Mouse (Mus musculus) ES-E14 (cell line): ENCODE results near the gene Pigv. TPM values are rescaled to one million over a fixed set of nuclear protein-coding genes. Genes with fewer than 3 reads are reported as not detected.

Source experiments
- DNase-seq: peaks from one replicate; pipeline ENCODE4 v3.0.0-alpha.2; 2013; ENCODE audit warnings: low read depth, low spot score
- H3K27ac ChIP-seq: 2 replicates; pipeline ENCODE4 v1.5.1; 2012; ENCODE audit warnings: low read depth, mild to moderate bottlenecking, low read length, moderate library complexity, mixed read lengths; ENCODE audit not compliant: poor library complexity, insufficient read depth, severe bottlenecking
- H3K36me3 ChIP-seq: 2 replicates; pipeline ENCODE4 v1.6.1; 2012; ENCODE audit warnings: mild to moderate bottlenecking, low read length, moderate library complexity, mixed read lengths; ENCODE audit not compliant: control insufficient read depth, poor library complexity, insufficient read depth, severe bottlenecking
- H3K4me1 ChIP-seq, 2 experiments: fragments of 150-350 bp in 1 of 2; sonication (generic) in 1 of 2; 2 replicates each; pipeline ENCODE4 v1.6.1; 2012; ENCODE audit warnings: low read length in 2 of 2, mild to moderate bottlenecking in 1 of 2, mixed read lengths in 1 of 2; ENCODE audit not compliant: control insufficient read depth in 2 of 2, insufficient read depth in 2 of 2, poor library complexity in 1 of 2
- H3K4me3 ChIP-seq, 2 experiments: fragments of 150-350 bp in 1 of 2; sonication (generic) in 1 of 2; 2 replicates each; pipeline ENCODE4 v1.5.1; 2012; ENCODE audit warnings: low read length in 2 of 2, low read depth in 1 of 2, mild to moderate bottlenecking in 1 of 2, mixed read lengths in 1 of 2; ENCODE audit not compliant: insufficient read depth in 1 of 2, poor library complexity in 1 of 2, severe bottlenecking in 1 of 2
- H3K9ac ChIP-seq: 2 replicates; pipeline ENCODE4 v1.6.1; 2012; ENCODE audit warnings: low read depth, mild to moderate bottlenecking, low read length, mixed read lengths; ENCODE audit not compliant: poor library complexity, insufficient read depth, severe bottlenecking
- H3K9me3 ChIP-seq: fragments of 150-350 bp; sonication (generic); 2 replicates; pipeline ENCODE4 v1.6.1; 2012; ENCODE audit warnings: low read depth, mild to moderate bottlenecking, low read length; ENCODE audit not compliant: control insufficient read depth, insufficient read depth
- CHD2 ChIP-seq: IDR thresholded peaks from 2 replicates; pipeline ENCODE4 v1.6.1; 2014; ENCODE audit warnings: mild to moderate bottlenecking, low read depth, low read length, inconsistent platforms
- HCFC1 ChIP-seq: IDR thresholded peaks from 2 replicates; pipeline ENCODE4 v1.6.1; 2012; ENCODE audit warnings: low read length, inconsistent platforms, borderline replicate concordance; ENCODE audit not compliant: insufficient read depth
- MAFK ChIP-seq: IDR thresholded peaks from 2 replicates; pipeline ENCODE4 v1.6.1; 2014; ENCODE audit warnings: mild to moderate bottlenecking, low read depth, low read length, inconsistent platforms; ENCODE audit not compliant: insufficient read depth
- ZC3H11A ChIP-seq: IDR thresholded peaks from 2 replicates; pipeline ENCODE4 v1.6.1; 2012; ENCODE audit warnings: low read depth, mild to moderate bottlenecking, inconsistent platforms, low read length, borderline replicate concordance
- ZNF384 ChIP-seq: IDR thresholded peaks from 2 replicates; pipeline ENCODE4 v1.6.1; 2012; ENCODE audit warnings: low read depth, low read length, inconsistent platforms
- in situ Hi-C, 2 experiments: fragments of 600-800 bp; cut with MboI; formaldehyde crosslinking; loops; one replicate each; pipeline ENCODE4 v1.15.1; 2025; ENCODE audit warnings: low sequenced_read_pairs in 2 of 2, inconsistent platforms in 1 of 2; ENCODE audit not compliant: unreplicated experiment in 2 of 2
- total RNA-seq: library from RNA; depleted of rRNA; stranded (reverse); fragments of 300-350 nt; gene quantifications from 2 replicates; pipeline ENCODE4 v1.2.3, GENCODE M21; 2012

Pigv gene
- total RNA-seq, 1 experiment, result 11.6 TPM

DNA sequence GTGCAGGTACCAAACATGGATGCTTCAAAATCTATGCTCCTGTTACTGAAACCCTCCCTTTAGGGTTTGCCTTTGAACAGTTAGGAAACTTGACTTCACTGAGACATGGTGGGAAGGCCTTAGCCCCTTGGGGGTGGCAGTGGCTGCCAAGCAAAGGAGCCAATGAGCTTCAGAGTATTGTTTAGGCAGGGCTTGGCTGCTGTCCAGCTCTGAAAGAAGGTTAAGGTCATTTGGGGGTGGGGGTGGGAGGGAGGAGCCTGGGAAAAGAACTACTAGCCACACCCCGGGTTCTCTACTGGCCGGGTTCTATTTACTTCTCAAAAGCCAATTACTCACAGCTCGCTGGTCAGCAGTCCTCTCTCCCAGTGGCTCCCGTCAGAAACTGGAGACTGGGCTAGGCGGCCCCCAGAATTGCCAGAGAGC is 3.2 kb upstream of the Pigv start:
- no peak overlapping the region for H3K4me3 ChIP-seq
- H3K9ac ChIP-seq, result no peak overlapping the region
- DNase-seq, result peak; percentile 85
- H3K36me3 ChIP-seq, result peaks cover 12% of the 10 kb centered on the region
- H3K4me1 ChIP-seq, result peaks cover 9 to 18% of the 10 kb centered on the region in 2 experiments; a peak in 3 of 4 replicates
- no peak for TF ChIP-seq ZC3H11A
- TF ChIP-seq CHD2, result no peak
- TF ChIP-seq MAFK, result no peak
- TF ChIP-seq ZNF384, result no peak
- no peak for TF ChIP-seq HCFC1
- in situ Hi-C loops, result loop anchor here in 1 of 2 experiments (10.0 kb wide), 1 partner anchor 149 kb away; no protein-coding TSS in a partner anchor
- peak overlapping the region; percentile 41; the same call in 1 of the 2 replicates for H3K27ac ChIP-seq
- no peaks in the 10 kb centered on the region for H3K9me3 ChIP-seq

GRCm38 (mm10) chr4:133674331-133674695 is 1.9 kb upstream of the Pigv start:
- Histone ChIP-seq H3K36me3 (peaks cover 6% of the 10 kb centered on the region; the same call in 1 of the 2 replicates), H3K9ac (peak overlapping the region; percentile 23; the same call in 1 of the 2 replicates), H3K4me3 (no peak overlapping the region), H3K27ac (no peak overlapping the region), H3K9me3 (no peaks in the 10 kb centered on the region), H3K4me1 (peaks cover 9 to 15% of the 10 kb centered on the region in 2 experiments; a peak in 3 of 4 replicates)
- no peak for DNase-seq
- TF ChIP-seq CHD2, result no peak
- no peak for TF ChIP-seq ZNF384
- TF ChIP-seq MAFK, result no peak
- no peak for TF ChIP-seq ZC3H11A
- no peak for TF ChIP-seq HCFC1
- in situ Hi-C loops, result loop anchor here in 1 of 2 experiments (10.0 kb wide), 1 partner anchor 150 kb away; no protein-coding TSS in a partner anchor

DNA sequence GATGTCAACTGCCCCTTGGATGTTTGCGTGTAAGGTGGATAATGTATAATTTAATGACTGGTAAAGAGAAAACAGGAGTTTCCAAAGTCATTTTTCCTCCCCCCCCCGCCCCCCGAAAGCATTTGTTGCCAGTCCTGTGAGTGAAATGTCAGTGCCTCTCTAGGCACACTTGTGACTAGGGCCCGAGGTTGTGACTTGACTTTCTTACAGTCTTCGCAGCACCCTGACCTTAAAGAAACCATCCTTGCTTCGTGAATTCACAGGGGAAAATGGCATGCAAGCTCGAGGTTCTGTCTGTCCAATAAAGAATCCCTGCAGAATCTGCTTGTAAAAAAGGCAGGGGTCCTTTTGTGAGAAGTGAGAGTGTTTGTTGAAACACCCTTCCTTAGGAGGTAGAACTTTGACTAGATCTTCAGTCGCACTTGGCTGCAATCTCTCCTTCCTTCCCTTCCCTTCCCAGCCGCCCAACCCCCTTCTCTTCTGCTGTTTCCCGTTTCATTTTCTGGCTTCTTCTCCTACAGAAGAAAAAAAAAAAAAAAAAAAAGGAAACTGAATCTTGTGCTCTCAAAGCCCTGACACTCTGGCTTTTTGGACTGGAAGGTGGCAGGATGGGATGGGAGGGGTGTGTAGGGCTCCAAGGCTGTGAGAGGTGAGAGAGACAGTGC is 1.4 kb upstream of the Pigv start:
- Histone ChIP-seq H3K4me3 (peak overlapping the region; percentile 93; a peak in 2 of 4 replicates), H3K9me3 (no peaks in the 10 kb centered on the region), H3K36me3 (peaks cover 5% of the 10 kb centered on the region; the same call in 1 of the 2 replicates), H3K4me1 (peaks cover 9 to 15% of the 10 kb centered on the region in 2 experiments; a peak in 3 of 4 replicates), H3K9ac (peak overlapping the region; percentile 23; the same call in 1 of the 2 replicates), H3K27ac (no peak overlapping the region)
- DNase-seq, result no peak
- in situ Hi-C loops, result loop anchor here in 1 of 2 experiments (10.0 kb wide), 1 partner anchor 151 kb away; no protein-coding TSS in a partner anchor
- no peak for TF ChIP-seq ZNF384
- no peak for TF ChIP-seq CHD2
- TF ChIP-seq MAFK, result no peak
- no peak for TF ChIP-seq HCFC1
- TF ChIP-seq ZC3H11A, result no peak

GRCm38 (mm10) chr4:133672845-133673647 is 599 bp upstream of the Pigv start:
- H3K4me3 ChIP-seq, result peak overlapping the region; percentile 93
- in situ Hi-C loops, result loop anchor here in 1 of 2 experiments (10.0 kb wide), 1 partner anchor 152 kb away; no protein-coding TSS in a partner anchor
- no peak for DNase-seq
- TF ChIP-seq CHD2 (no peak), ZNF384 (peak; percentile 78), MAFK (no peak), ZC3H11A (no peak), HCFC1 (no peak)
- H3K9ac ChIP-seq, result peak overlapping the region; percentile 98
- H3K4me1 ChIP-seq, result peaks cover 9 to 15% of the 10 kb centered on the region in 2 experiments; a peak in 3 of 4 replicates
- H3K9me3 ChIP-seq, result no peaks in the 10 kb centered on the region
- H3K27ac ChIP-seq, result peak overlapping the region; percentile 97
- H3K36me3 ChIP-seq, result peaks cover 5% of the 10 kb centered on the region
